Mouse (Mus musculus) thymus, postnatal 4 days (tissue): ENCODE measurements around the gene Zfp991.
A peak's percentile ranks its signal among the peaks of the same experiment; 100 is the strongest.
"Not testable (repeated sequence)": the region's sequence is repeated elsewhere in the genome, so short reads cannot be mapped to it uniquely, and the experiment has no call there.

ENCODE experiments used
- DNase-seq: peaks from one replicate; pipeline ENCODE4 v3.0.0; 2021

The Zfp991 gene

GRCm38 (mm10) chr4:147131837-147132459 is at the start of gene Zfp991:
TSS of gene Zfp991 (plus strand) at chr4:147132038.
- DNase-seq, result not testable (repeated sequence)

GRCm38 (mm10) chr4:147095641-147096040 is 36.2 kb upstream of the Zfp991 start:
- not testable (repeated sequence) for DNase-seq

DNA sequence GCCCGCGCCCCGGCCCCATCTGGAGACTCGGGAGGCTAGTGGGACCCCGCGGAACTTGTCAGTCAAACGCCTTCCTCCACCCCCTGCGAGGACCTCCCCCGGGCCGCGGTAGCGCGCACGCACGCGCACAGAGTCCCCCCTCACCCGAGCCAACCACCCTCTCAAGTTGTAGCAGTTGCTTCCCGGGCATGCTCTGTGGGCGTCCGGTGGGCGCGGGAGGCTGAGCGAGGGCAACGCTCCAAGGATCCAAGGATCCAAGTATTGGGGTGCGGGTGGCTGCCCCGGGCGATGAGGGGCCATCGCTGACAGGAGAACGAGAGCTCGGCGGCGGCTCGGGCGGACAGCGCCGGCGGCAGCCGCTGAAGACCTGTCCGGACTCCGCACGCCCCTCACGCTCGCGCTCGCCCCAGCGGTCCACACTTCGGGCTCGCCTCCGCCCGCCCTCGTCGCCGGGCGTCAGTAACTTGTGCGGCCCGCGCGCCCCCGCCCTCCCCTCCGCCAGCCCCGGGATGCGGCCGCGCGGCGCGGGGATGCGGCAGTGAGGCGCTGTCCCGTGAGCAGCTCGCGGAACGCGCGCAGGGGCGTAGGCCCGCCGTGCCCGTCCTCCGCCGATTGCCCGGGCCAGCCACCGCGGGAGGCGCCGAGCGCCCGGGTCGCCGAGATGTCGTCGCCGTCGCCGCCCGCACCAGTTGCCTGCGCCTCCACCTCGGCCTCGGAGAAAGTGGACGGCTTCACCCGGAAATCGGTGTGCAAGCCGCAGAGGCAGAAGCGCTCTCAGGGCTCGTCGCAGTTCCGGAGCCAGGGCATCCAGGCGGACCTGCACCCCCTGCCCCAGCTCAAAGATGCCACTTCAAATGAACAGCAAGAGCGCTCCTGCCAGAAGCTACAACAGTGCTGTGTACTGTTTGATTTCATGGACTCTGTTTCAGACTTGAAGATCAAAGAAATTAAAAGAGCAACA is 29.9 kb upstream of the Zfp991 start:
- peak; percentile 24 for DNase-seq

- peak; percentile 10 for DNase-seq
Measured at GRCm38 (mm10) chr4:147103814-147104213, 28.0 kb upstream of the Zfp991 start.

GRCm38 (mm10) chr4:147117839-147118238 is 14.0 kb upstream of the Zfp991 start:
- DNase-seq, result not testable (repeated sequence)

DNA sequence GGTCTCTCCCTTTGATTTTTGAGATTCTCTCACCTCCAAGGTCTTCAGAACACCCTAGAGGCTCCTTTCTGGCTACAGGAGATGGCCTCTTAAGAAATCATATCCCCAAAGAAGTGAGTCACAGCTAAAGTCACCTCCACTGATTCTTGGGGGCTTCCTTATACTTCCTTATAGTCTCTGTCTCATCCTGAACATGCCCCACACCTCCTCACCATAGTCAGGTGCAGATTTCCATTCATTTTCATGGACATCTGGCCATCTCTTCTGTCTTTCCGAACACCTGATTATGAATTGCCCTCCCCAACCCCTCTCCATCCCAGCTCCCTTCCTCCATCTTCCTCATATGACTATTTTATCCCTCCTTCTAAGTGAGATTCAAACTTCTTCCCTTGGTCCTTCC is 9.6 kb upstream of the Zfp991 start:
- not testable (repeated sequence) for DNase-seq

DNA sequence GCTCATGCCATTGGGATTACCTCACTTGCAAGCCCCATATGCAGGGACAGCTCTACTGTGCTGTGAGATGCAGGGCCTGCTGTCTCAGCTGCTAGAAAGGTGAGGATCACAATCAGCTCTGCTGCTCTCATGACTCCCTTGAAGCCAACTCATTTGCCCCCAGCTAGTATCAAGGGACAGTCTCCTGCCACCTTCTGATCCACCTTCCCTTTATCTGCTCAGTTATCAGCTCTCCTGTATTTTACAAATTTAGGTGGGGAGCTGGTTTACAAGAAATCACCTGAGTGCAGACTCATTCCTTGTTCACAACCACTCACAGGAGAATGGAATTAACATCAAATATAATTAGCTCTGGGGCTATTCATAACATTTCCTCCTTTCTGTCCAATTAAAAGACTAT is 8.0 kb upstream of the Zfp991 start:
- not testable (repeated sequence) for DNase-seq

GRCm38 (mm10) chr4:147124400-147125306 is 7.2 kb upstream of the Zfp991 start:
- peak; percentile 21 for DNase-seq

DNA sequence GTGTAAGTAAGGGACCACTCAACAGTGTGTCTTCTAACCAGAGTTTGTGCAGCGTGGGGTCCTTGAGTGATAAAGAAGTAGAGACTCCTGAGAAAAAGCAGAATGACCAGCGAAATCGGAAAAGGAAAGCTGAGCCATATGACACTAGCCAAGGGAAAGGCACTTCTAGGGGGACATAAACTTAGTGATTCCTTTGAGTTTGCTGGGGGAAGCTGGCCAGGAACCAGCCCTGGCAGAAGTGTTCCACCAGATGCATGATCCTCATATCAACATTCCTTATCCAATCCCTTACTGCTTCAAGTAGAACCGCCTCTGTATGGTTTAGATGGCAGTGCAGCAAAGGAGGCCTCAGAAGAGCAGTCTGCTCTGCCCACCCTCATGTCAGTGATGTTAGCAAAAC is 6.5 kb upstream of the Zfp991 start:
- DNase-seq, result not testable (repeated sequence)

- DNase-seq, result peak; percentile 9
Measured at GRCm38 (mm10) chr4:147125870-147126269, 6.0 kb upstream of the Zfp991 start.

GRCm38 (mm10) chr4:147126435-147126834 is 5.4 kb upstream of the Zfp991 start:
- DNase-seq, result not testable (repeated sequence)

DNA sequence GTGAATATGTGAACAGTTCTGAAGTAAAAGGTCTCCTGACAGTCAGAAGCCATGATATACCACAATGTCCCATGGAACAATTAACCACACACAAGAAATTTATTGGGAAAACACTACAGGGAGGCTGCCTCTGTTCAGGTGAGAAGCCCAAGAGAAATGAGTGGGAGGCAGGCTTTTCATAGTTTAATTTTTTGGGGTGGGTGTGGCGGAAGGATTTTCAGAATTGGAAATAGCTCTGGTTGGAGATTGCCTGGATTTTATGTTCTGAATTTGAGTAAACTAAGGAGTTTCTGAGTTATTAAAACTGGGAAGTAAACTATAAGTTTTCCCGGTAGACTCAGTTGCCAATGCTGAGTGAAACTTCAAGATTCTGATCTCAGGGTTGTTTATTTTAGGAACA is 4.7 kb upstream of the Zfp991 start:
- DNase-seq, result not testable (repeated sequence)

DNA sequence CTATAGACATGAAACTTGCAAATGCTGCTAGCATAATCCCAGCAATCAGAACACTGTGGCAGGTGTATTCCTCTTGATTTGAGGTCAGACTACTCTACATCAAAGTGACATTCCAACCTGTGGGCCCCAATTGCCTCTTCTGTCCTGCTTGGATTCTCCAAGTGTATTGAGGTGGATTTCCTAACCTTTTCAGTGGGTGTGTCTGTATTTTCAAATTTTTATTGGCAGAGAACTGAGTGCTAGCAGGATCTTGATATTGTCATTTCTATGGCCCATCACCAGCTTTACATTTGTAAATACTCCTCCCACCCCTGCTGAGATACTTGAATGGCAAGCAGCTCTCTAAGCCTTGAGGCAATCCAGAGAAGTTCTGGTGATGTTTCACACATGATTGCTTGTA is 3.7 kb upstream of the Zfp991 start:
- DNase-seq, result not testable (repeated sequence)

- DNase-seq, result not testable (repeated sequence)
Measured at GRCm38 (mm10) chr4:147133596-147133995, 1.8 kb downstream of the Zfp991 start.

GRCm38 (mm10) chr4:147141757-147142156 is 9.9 kb downstream of the Zfp991 start:
- not testable (repeated sequence) for DNase-seq

DNA sequence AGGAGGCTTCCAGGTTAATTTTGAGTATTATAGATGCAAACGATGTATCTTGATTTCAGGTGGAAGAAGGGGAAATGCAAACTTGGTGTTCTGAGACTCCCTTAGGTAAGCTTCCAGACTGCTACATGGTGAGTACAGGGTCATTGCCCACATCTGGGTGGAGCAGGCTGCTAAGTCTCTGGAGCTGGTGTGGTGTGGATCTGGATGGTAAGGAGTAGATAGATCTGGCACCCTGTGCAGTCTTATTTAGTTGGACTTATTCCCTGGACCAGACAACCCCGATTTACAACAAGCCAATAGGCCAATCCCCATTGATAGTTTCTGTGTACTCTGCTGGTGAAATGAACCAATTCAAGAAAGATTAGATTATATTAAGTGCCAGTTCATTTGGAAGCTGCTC is 33.4 kb downstream of the Zfp991 start:
- not testable (repeated sequence) for DNase-seq

DNA sequence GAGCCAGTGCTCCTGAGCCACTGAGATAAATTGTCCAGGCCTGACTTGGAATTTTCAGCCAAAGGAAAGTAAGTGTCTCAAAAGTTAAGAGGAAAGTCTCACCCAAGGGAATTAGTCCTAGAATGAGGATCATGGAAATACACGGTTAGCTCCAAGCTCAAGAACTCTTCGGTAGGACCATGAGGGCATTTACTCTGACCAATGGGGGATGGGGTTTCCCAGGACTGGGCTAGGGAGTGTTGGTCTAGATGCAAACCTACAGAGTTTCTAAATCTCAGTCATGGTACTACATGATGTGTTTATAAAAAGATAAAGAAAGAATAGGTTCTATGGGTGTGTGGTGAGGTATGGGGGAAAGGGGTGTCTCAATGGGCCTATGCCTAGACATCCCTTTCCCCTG is 38.7 kb downstream of the Zfp991 start:
- not testable (repeated sequence) for DNase-seq

DNA sequence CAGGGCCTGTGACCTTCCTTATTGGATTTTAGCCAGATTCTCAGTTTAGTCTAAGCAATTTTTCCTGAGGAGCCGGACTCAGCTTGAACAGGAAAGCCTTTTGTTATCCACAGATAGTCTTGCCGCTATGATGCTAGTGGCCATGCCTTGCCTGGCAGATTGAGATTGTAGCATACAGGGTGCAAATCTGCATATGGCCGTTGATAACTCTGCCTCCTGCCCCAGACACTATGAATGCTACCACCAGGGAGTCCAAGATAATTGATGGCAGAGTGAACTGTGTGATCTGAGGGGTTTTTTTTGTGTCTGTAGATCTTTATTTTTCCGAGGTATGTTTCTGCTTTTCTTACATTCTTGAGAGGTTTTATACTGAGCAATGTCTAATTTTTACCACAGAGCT is 39.7 kb downstream of the Zfp991 start:
- DNase-seq, result not testable (repeated sequence)

DNA sequence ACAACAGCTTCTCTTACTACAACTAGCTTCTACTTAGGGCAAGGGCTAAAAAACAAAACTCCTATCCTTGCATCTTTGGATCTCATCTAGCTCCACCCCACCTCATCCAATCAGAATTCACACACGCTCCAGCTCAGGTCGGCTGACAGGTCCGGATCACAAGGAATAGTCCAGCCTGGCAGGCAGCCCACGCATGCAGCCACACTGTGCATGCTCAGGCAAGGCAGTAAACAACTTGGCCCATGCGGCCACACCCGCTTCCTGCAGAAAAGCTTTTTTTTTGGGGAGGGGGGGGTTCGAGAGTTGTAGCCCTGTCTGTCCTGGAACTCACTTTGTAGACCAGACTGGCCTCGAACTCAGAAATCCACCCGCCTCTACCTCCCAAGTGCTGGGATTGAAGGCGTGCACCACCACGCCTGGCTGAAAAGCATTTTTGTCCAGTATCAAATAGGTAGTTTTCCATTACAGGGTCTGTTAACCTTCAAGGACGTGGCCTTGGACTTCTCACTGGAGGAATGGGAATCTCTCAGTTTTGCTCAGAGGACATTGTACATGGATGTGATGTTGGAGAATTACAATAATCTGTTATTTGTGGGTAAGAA is 44.5 kb downstream of the Zfp991 start:
- DNase-seq, result not testable (repeated sequence)

GRCm38 (mm10) chr4:147181141-147181685 is 49.4 kb downstream of the Zfp991 start:
- not testable (repeated sequence) for DNase-seq

DNA sequence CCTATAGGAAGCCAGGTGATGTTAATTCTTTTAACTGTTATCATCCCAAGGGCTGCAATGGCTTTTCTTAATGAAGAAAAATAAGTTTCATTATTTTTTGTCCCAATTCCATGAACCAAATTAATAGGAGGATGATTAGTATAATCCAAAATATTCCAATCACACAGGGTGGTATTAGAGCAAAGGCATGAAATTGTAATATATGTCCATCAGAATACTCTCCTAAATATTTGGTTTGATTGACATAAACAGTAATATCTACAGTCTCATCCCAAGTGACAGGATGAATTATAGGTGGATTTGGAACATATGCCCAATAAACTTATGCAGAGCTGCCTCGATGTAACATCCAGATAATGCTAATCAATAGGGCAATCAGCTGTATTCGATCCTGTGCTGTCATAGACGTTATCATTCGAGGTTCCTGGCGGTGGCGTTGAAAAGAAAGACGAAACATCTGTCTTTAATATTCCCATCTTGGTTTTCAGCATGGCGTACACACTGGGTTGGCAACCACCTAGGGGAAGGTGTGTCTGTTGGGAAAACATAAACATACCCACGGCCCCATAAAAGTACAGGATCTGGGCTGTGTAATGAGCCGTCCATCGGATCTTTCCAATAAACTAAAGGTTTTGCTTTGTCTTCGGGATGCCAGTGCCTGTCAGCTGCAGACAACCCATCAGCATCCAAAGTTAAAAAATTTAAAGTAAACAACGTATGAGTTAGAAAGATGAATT is 50.3 kb downstream of the Zfp991 start:
- not testable (repeated sequence) for DNase-seq
